Mouse (Mus musculus) MEL (cell line): ENCODE data around the gene Pir. TPM values are rescaled to one million over a fixed set of nuclear protein-coding genes. Genes with fewer than 3 reads are reported as not detected.

Source experiments
- DNase-seq: peaks from one replicate; pipeline ENCODE4 v3.0.0; 2011; ENCODE audit warnings: low read depth, low spot score
- H3K27ac ChIP-seq: 2 replicates; pipeline ENCODE4 v1.5.1; 2012; ENCODE audit warnings: low read depth, mild to moderate bottlenecking, control low read depth, low read length, moderate library complexity; ENCODE audit not compliant: control insufficient read depth
- H3K27me3 ChIP-seq, 2 experiments: fragments of 150-350 bp in 1 of 2; sonication (generic) in 1 of 2; 2 replicates each; pipeline ENCODE4 v1.6.1; 2012; ENCODE audit warnings: low read length in 2 of 2, mild to moderate bottlenecking in 2 of 2, improper control_type of control experiment in 1 of 2, moderate library complexity in 1 of 2; ENCODE audit not compliant: insufficient read depth in 2 of 2, control insufficient read depth in 1 of 2
- H3K36me3 ChIP-seq, 2 experiments: 2 replicates each; pipeline ENCODE4 v1.6.1; 2012 to 2014; ENCODE audit warnings: low read length in 2 of 2, improper control_type of control experiment in 1 of 2, inconsistent platforms in 1 of 2, mild to moderate bottlenecking in 1 of 2; ENCODE audit not compliant: insufficient read depth in 2 of 2, control insufficient read depth in 1 of 2
- H3K4me1 ChIP-seq, 2 experiments: fragments of 150-350 bp in 1 of 2; sonication (generic) in 1 of 2; 2 replicates each; pipeline ENCODE4 v1.6.1; 2012; ENCODE audit warnings: low read length in 2 of 2, improper control_type of control experiment in 1 of 2, mild to moderate bottlenecking in 1 of 2; ENCODE audit not compliant: insufficient read depth in 2 of 2, control insufficient read depth in 1 of 2
- H3K4me3 ChIP-seq, 2 experiments: fragments of 150-350 bp in 1 of 2; sonication (generic) in 1 of 2; 2 replicates each; pipeline ENCODE4 v1.5.1; 2012; ENCODE audit warnings: low read depth in 2 of 2, low read length in 2 of 2, mild to moderate bottlenecking in 2 of 2, moderate library complexity in 2 of 2, control low read depth in 1 of 2, improper control_type of control experiment in 1 of 2; ENCODE audit not compliant: control insufficient read depth in 1 of 2, insufficient read depth in 1 of 2
- H3K79me2 ChIP-seq: 2 replicates; pipeline ENCODE4 v1.6.1; 2012; ENCODE audit warnings: mild to moderate bottlenecking, low read length, moderate library complexity; ENCODE audit not compliant: control insufficient read depth, poor library complexity, insufficient read depth
- H3K9ac ChIP-seq: 2 replicates; pipeline ENCODE4 v1.6.1; 2012; ENCODE audit warnings: low read depth, mild to moderate bottlenecking, control low read depth, low read length, moderate library complexity; ENCODE audit not compliant: control insufficient read depth, poor library complexity, severe bottlenecking
- H3K9me3 ChIP-seq: fragments of 150-350 bp; sonication (generic); replicated peaks from 2 replicates; pipeline ENCODE4 v1.6.1; 2012; ENCODE audit warnings: mild to moderate bottlenecking, low read length, improper control_type of control experiment, moderate library complexity; ENCODE audit not compliant: insufficient read depth
- GATA1 ChIP-seq: IDR thresholded peaks from 2 replicates; pipeline ENCODE4 v1.6.1; 2011; ENCODE audit warnings: low read depth, low read length, improper control_type of control experiment
- HCFC1 ChIP-seq: IDR thresholded peaks from 2 replicates; pipeline ENCODE4 v1.6.1; 2012; ENCODE audit warnings: low read depth, mild to moderate bottlenecking, inconsistent platforms, low read length, improper control_type of control experiment, moderate library complexity
- MAFK ChIP-seq: IDR thresholded peaks from 2 replicates; pipeline ENCODE4 v1.6.1; 2011; ENCODE audit warnings: low read depth, mild to moderate bottlenecking, low read length, improper control_type of control experiment, borderline replicate concordance
- MEF2A ChIP-seq: IDR thresholded peaks from 2 replicates; pipeline ENCODE4 v1.6.1; 2014; ENCODE audit warnings: low read depth, mild to moderate bottlenecking, inconsistent platforms, low read length, improper control_type of control experiment; ENCODE audit not compliant: poor library complexity, insufficient replicate concordance, severe bottlenecking; ENCODE audit errors: extremely low read depth
- MXI1 ChIP-seq: IDR thresholded peaks from 2 replicates; pipeline ENCODE4 v1.6.1; 2011; ENCODE audit warnings: mild to moderate bottlenecking, low read depth, low read length, improper control_type of control experiment
- NRF1 ChIP-seq: IDR thresholded peaks from 2 replicates; pipeline ENCODE4 v1.6.1; 2014; ENCODE audit warnings: low read depth, mild to moderate bottlenecking, inconsistent platforms, low read length, improper control_type of control experiment, moderate library complexity; ENCODE audit not compliant: poor library complexity, insufficient read depth, severe bottlenecking
- SIN3A ChIP-seq: IDR thresholded peaks from 2 replicates; pipeline ENCODE4 v1.6.1; 2012; ENCODE audit warnings: low read length, improper control_type of control experiment, inconsistent platforms
- SMC3 ChIP-seq: IDR thresholded peaks from 2 replicates; pipeline ENCODE4 v1.6.1; 2011; ENCODE audit warnings: low read depth, low read length, improper control_type of control experiment
- TAL1 ChIP-seq: IDR thresholded peaks from 2 replicates; pipeline ENCODE4 v1.6.1; 2012; ENCODE audit warnings: mild to moderate bottlenecking, inconsistent platforms, low read length, moderate library complexity, mixed read lengths
- TCF12 ChIP-seq: IDR thresholded peaks from 2 replicates; pipeline ENCODE4 v1.6.1; 2014; ENCODE audit warnings: low read depth, mild to moderate bottlenecking, inconsistent platforms, low read length, improper control_type of control experiment, moderate library complexity
- USF2 ChIP-seq, 2 experiments: IDR thresholded peaks; 2 replicates each; pipeline ENCODE4 v1.6.1; 2011 to 2012; ENCODE audit warnings: improper control_type of control experiment in 2 of 2, low read length in 2 of 2, borderline replicate concordance in 1 of 2, inconsistent platforms in 1 of 2, low read depth in 1 of 2, mild to moderate bottlenecking in 1 of 2; ENCODE audit not compliant: insufficient read depth in 1 of 2
- ZC3H11A ChIP-seq: IDR thresholded peaks from 2 replicates; pipeline ENCODE4 v1.6.1; 2012; ENCODE audit warnings: low read depth, mild to moderate bottlenecking, inconsistent platforms, low read length, improper control_type of control experiment
- polyA plus RNA-seq, 2 experiments: library from polyadenylated mRNA; stranded (reverse) in 1 of 2; unstranded in 1 of 2; fragments of >175 nt in 1 of 2; fragments of >200 nt in 1 of 2; gene quantifications; 2 replicates each; pipeline versions ENCODE4 v1.2.1 to v1.2.4; 2012; ENCODE audit warnings: low replicate concordance in 2 of 2, low read depth in 1 of 2; ENCODE audit not compliant: insufficient read length in 2 of 2, insufficient read depth in 1 of 2, missing spikeins in 1 of 2
- total RNA-seq: library from RNA; depleted of rRNA; stranded (reverse); fragments of 300-350 nt; gene quantifications from 2 replicates; pipeline ENCODE4 v1.2.3, GENCODE M21; 2012

The Pir gene
- total and polyA plus RNA-seq, 3 experiments, result 2.9 to 230 (median 11.4) TPM

DNA sequence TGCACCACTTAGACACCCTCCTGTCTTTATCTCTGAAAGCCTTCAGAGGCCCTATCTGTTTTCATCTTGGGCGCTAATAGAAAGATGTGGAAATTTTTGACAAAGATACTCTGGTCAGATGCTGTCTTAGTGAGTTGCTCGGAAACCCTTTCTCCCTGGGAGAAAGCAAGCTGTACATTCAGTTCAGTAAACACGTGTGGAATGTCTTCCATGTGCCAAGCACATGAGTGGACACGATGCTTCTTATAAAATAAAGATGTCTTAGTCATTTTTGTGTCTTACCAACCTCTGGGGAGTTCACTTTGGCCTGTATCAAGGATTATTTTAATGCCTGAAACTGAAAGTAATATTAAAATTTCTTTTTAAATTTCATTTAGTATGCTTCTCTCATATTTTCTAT lies 110.5 kb downstream of the Pir start:
- no peaks in the 10 kb centered on the region for H3K27me3 ChIP-seq
- no peaks in the 10 kb centered on the region for H3K79me2 ChIP-seq
- peaks cover 0 to 3% of the 10 kb centered on the region in 2 experiments; a peak in 1 of 4 replicates for H3K36me3 ChIP-seq
- no peak overlapping the region for H3K4me3 ChIP-seq
- TF ChIP-seq SMC3 (no peak), ZC3H11A (no peak), TCF12 (no peak)
- H3K27ac ChIP-seq, result no peak overlapping the region
- H3K9ac ChIP-seq, result no peak overlapping the region
- H3K4me1 ChIP-seq, result no peaks in the 10 kb centered on the region; a peak in 1 of 4 replicates
- DNase-seq, result no peak
- no peaks in the 10 kb centered on the region for H3K9me3 ChIP-seq

DNA sequence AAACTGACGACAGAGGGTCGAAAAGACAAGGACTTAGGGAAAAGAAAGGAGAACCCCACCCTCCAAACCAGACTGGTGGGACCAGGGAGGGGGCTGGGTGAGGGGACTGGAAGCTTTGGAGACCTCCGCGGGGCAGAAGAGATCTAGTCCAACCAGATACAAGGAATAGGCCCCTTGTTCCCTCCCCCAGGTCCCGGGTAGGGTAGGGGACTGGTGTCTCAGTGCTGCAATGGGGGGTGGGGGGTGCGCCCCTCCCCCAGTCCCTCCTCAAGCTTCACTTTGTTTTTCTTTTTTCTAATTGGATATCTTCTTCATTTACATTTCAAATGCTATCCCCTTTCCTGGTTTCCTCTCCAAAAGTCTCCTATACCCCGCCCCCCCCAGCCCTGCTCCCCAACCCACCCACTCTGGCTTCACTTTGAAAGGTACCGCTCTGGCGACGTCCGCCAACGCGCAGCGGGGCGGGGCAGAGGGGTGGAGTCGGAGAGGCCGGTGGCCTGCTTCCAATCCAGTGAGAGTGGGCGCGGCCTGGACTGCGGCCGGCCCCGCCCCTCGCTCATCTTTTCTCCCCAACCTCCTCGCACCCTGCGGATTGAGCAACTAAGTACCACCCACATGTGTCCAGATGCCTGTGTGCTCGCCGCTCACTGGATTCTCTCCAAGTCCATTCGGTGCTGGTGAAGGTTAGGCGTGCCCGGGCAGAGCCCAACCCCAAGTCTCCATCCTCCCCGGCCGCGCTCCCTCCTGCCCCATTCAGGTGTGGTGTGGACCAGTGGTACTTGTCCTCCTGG lies 112.6 kb downstream of the Pir start:
- H3K79me2 ChIP-seq, result no peaks in the 10 kb centered on the region
- no peaks in the 10 kb centered on the region for H3K9me3 ChIP-seq
- no peaks in the 10 kb centered on the region for H3K27me3 ChIP-seq
- no peak overlapping the region for H3K27ac ChIP-seq
- no peak for TF ChIP-seq MEF2A
- no peak for TF ChIP-seq USF2 (IDR thresholded peaks at IDR 0.05; ENCODE audit: borderline replicate concordance in 1 of 2, insufficient read depth in 1 of 2, low read depth in 1 of 2, low read length in 2 of 2)
- 0 out of 2 replicates have a peak, but pooled peaks have one; percentile 39 for TF ChIP-seq MXI1
- peak; percentile 38; the same call in 1 of the 2 replicates for TF ChIP-seq NRF1
- no peak for TF ChIP-seq SIN3A
- TF ChIP-seq HCFC1, result peak; percentile 45
- no peak for TF ChIP-seq TAL1
- TF ChIP-seq SMC3, result no peak
- no peaks in the 10 kb centered on the region; a peak in 1 of 4 replicates for H3K4me1 ChIP-seq
- H3K4me3 ChIP-seq, result peak overlapping the region; percentile 46 to 75
- H3K36me3 ChIP-seq, result peaks cover 0 to 3% of the 10 kb centered on the region in 2 experiments; a peak in 1 of 4 replicates
- peak; percentile 91 for DNase-seq
- peak overlapping the region; percentile 32 for H3K9ac ChIP-seq

DNA sequence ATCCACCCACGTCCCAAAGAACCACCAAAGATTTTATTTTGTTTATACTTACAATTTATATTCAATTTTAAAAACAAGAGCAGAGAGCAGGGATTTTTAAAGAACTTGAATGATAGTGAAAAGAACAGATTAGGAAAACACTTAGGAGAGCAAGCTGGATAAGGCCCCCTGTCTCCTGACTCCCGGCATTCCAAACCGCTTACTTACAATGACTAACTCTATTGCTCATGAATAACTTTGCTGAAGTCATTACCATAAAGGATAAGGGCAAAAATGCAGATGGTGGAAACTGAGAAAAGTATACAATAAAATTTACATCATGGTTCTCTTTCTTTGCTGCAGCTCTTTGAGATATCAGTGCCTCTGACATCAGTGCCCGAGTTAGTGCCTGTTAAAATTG lies 124.9 kb downstream of the Pir start:
- peaks cover 0 to 3% of the 10 kb centered on the region in 2 experiments; a peak in 1 of 4 replicates for H3K36me3 ChIP-seq
- TF ChIP-seq GATA1 (no peak), MAFK (no peak), ZC3H11A (no peak), HCFC1 (no peak)
- TF ChIP-seq, all 39 proteins: peak for 0
- H3K79me2 ChIP-seq, result no peaks in the 10 kb centered on the region
- no peak for DNase-seq
- H3K9ac ChIP-seq, result no peak overlapping the region
- no peaks in the 10 kb centered on the region for H3K27me3 ChIP-seq
- H3K9me3 ChIP-seq, result no peaks in the 10 kb centered on the region
- H3K4me1 ChIP-seq, result peaks cover 0 to 3% of the 10 kb centered on the region in 2 experiments; a peak in 1 of 4 replicates
- no peak overlapping the region for H3K27ac ChIP-seq
- H3K4me3 ChIP-seq, result no peak overlapping the region
